Mouse (Mus musculus): Measurements from ENCODE around the gene E030018B13Rik. TPM values are rescaled to one million over a fixed set of nuclear protein-coding genes. Genes with fewer than 3 reads are reported as not detected.

Gene E030018B13Rik
- total RNA-seq, 2 experiments from 2014 or later: not detected

DNA sequence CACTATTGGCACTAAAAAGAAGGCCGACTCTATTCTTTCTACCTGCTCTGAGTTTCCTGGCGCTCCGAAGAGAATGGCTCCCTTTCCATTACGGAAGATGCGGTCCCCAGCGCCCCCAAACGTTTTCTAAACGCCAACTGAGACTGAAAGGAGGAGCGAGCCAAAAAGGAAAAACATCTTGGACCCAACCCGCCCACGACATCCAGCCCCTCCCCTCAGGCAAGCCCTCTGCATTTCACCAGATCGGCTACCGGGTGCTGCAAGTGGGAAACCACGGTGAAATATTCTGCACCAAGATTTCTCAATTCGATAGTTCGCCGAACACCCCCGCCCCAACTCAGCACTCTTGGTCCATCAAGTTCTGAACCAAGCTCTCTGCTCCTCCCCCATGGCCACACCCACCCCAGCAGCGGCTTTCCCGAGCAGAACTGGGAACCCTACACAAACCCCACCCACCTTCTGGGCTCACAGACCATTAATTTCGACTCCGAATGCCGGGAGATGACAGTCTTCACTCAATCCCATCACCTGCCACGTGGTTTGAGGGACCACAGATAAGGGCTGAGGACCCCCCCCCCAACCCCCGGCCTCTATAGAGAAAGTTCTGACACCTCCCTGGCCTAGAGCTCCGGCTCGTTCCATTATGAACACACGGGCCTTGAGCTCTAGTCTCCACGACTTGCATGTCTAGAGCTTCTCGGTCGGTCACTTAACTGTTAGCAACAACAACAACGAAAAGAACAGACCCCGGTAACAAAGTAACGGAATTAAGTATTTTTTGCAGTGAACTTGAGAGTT lies 19.7 kb downstream of the E030018B13Rik start:
- ATAC-seq (replicated peaks; ENCODE audit: poor library complexity): peak; percentile 15

DNA sequence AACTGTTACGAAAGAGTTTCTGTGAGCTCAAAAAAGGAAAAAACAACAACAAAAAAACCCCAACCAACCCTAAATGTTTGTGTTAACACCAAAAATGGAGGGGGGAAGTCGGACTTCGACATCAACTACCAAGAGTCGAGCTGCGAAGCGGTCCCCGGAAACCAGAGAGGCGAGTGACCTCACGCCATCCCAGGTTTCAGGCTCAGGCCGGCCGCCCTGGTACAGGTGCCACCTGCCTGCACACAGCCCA lies 20.3 kb downstream of the E030018B13Rik start:
- no peak for ATAC-seq (replicated peaks; ENCODE audit: poor library complexity)

DNA sequence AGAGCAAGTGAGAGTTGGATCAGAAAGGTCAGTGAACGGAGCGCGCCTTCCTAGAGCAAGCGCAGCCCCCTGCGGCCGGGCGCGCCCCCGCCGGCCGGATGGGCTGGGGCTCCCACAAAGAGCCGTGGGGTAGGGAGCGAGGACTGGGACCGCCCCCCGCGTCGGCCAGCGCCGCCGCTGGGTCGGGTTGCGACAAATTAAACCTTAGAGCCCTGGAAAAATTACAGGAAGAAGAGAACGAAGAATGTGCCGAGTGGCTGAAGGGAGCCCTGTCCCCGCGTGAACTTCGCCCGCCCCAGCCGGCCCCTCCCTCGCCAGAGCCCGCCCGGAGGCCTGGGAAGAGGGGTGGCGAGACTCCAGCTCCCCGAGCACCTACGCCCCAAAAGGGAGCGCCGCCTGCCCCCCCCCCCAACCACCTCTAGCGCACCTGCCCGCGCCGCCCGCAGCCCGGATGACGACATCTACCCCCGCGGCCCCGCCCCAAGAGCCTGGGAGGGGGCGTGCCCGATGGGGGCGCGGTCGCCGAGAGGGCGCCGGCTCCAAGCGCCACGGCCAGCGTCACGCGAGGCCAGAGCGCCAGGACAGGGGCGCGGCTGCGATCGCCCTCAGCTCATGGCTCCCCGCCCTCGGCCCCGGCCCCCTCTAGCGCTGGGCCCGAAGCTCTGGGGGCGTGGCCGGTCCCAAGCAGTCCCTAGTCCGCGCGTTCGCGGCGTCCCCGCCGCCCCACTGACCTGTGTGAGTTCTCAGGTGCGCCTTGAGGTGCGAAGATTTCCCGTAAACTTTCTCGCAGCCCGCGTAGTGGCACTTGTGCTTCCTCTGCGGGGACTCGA lies 20.8 kb downstream of the E030018B13Rik start:
- ATAC-seq (replicated peaks; ENCODE audit: poor library complexity): peak; percentile 15

DNA sequence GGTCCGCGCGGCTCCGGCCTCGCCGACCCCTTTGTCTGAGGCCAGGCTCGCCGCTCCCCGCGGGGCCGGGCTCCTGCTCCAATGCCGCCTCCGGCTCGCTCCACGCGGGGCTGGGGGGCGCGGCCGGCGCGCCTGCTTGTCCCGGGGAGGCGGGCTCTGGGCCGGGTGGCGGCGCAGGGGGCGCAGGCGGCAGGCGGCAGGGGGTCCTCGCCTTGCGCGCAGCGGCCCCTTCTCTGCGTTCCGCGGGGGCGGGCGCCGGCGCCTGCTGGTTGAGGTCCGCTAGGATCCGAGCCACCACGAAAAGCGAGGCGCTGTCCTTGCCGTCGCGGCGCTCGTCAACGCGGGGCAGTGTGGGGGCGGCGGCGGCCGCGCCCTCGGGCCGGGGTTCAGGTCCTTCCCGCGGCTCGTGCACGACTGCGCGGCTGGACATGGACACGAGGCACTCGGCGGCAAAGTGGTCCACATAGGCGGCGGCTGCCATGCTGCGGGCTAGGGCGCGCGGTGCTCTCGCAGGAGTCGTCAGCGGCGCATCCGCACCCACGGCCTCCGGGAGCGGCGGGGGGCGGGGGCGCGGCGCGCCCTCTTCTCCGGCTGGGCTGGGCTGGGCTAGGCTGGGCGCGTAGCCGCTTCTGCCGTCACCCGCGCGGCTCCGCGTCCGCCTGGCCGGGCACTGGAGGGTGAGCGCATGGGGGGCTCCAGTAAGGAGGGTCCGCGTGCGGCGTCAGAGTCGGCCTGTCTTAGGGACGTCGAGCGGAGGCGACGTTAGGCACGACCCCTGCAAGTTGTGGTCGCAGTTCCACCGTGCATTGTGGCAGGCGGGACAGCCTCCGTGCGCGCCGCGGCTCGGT lies 21.6 kb downstream of the E030018B13Rik start:
- ATAC-seq (replicated peaks; ENCODE audit: poor library complexity): no peak

DNA sequence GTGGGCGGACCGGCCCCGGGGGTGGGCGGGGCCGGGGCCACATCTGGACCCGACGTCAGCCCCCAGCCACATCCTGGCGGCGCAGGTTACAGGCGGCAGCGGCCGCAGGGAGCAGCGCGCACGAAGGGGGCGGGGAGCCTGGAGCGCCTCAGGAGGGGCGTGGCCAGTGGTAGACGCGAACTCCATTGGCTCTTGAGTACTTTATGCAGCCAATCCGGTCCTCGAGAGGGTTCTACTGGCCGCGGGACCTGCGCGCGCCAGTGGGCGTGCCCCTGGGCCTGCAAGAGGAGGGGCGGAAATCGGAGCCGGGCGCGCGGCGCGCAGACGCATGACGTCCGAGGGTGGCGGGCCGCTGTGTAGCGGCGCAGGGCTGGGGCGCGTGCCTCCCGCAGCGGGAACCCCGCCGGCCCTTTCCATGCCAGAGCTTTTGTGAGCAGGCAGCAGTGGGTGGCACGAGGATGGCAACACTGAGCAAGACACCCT lies 22.3 kb downstream of the E030018B13Rik start, which contains the start of gene Klf13:
Gene Klf13, minus strand, starts transcription at position 2 of the 483 bp plus-strand sequence.
- ATAC-seq (replicated peaks; ENCODE audit: poor library complexity): peak; percentile 51

DNA sequence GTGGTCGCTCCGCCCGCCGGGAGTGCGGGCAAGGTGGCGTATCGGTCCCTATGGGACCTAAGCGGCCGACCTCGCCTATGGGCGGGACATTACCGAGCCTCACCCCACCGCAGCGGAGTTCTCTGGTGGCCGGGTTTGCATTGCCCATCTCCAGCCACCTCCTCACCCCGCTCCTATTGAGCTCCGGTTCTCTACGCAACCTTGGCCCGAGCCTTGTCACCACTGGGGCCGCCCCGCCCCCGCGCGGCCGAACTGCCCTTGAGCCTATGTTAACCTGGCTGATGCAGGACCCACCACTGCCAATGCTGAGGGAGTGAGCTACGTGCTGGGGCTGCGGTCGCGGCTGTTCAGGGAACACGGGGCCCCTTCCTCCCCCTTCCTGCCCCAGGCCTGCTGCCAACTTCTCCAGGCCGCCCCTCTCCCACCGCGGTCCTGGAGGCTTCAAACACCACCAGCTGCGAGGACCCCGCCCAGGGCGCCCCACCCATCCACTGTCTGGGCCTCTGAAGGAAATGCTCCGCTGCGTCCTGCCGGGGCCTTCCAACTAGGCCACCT lies 22.8 kb downstream of the E030018B13Rik start:
- peak; percentile 20 for ATAC-seq (replicated peaks; ENCODE audit: poor library complexity)

DNA sequence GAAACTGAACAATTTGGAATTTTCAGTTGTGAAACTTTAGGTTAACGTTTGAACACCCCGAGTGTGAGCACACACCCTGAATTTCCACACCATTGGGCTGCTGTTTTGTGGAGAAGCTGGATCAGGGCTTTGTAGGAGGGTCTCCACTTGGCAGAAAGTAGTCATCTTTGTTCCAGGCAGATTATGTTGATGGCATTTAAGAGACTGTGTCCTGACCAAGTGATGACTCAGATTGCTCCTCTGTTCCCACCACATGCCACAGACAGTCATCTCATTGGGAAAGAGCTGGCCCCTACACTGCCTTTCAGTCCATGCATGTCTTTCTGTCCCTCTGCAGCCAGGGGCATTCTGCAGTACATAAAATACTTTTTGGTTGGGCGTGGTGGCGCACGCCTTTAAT lies 23.7 kb downstream of the E030018B13Rik start:
- ATAC-seq (replicated peaks; ENCODE audit: poor library complexity): no peak

DNA sequence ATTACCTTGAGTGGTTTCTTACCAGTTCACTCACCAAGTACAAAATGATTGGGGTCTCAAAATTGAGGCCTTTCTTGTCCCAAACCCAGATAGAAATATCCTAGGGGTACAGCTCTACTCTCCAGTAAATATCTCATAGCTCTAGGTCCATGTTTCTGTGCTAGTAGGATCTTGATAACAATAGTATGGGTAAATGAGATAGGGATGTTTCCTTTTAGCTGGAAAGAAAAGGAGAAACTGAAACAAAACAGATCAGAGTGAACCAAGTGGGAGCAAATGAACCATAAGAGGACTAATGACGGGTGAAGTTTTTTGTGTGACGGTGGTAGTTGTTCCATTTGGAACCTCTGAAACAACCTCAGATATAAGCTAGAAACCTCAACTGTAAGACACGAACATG lies 24.4 kb downstream of the E030018B13Rik start:
- no peak for ATAC-seq (replicated peaks; ENCODE audit: poor library complexity)

DNA sequence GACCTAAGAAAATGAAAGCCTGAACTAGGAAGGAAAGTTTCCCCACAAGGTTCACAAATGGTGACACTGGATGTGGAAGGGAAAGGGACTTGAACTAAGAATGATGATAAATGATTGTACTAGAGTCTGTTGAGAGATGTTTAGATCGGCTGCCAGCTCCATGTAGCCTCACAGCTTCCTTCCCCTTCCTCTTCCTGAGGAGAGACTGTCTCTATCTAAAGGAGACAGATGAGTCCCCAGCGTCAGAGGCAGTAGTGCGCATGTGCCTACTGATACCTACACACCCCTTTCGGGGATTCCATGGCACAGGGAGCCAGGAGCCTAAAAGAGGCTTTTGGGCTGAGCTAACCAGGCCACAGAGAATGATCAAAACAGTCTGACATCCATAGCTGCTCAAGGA lies 24.8 kb downstream of the E030018B13Rik start:
- no peak for ATAC-seq (replicated peaks; ENCODE audit: poor library complexity)

DNA sequence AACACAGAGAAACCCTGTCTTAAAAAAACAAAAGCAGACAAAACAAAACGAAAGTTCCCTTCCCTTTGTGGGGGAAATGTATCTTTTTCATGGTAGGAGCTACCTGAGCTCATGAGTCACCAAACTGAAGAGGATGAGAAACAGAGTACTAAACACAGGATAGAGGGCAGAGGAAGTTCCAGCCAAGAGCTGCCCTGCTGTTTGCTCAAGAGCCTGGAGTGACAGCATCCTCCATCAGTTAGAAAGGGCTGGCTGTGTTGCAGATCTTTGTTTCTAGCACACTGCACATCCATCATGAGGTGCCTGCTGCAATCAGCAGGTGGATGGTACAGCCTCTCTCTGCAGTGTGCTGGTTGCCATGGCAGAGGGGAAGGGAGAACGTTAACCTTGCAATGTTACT lies 27.3 kb downstream of the E030018B13Rik start:
- no peak for ATAC-seq (replicated peaks; ENCODE audit: poor library complexity)

DNA sequence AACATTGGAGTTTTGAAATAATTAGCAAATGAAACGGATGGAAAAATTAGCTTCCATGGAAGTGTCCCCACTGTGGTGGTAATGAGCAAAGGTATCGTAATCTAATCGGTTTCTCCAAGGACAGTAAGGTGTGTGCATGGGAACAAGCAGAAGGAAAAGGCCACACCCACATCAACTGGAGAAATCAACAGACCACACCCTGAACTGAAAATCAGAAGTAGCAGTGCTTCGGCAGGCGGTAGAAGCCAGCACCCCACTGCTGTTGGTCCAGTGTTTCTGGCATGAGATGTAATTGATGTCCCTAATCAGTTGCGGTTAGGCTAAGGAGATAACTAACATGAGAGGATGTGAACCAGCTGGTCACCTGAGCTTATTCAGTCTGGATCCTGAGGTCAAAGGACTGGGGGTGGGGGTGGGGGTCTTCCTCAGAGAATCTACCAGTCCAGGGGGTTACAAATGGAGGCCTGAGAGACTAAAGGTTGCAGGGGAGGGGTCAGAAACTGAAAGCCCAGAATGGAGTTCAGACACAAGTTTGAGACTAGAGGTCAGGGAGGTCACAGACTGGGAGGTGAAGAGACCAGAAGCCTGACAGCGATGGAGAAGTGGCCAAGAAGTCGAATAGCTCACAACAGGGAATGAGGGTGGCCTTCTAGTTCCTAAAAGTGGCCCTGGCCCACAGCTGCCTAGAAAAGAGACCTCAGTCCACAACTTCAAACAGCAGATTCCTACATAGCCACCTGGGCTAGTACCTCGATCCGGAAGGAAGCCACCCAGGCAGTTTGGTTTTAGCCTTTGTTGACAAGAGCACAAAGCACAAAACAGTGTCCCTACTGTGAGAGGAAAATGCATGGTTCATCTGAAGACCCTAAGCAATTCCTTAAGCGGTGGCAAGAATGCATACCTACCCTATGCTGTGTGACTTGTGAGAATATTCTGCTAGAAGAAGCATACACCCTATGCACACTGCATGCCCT lies 31.1 kb downstream of the E030018B13Rik start:
- 0 out of 2 replicates have a peak, but pooled peaks have one; percentile 26 for ATAC-seq (replicated peaks; ENCODE audit: poor library complexity)

DNA sequence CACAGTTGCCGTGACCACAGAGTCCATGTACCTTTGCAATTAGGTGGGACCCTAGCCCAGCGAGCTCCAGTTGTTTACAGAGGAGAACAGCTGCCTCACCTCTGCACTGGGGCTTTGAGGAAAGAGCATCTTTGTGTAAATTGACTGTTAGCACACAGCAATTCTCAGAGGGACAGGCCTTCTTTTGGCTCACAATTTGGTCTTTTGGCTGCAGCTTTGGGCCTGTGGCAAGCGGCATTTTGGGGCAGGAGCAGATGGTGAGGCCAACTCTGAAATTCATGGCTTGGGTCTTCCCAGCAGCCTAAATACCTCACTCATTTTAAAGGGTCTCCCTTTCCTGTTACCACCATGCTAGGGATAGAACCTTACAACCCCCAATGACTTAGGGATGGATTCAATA lies 32.5 kb downstream of the E030018B13Rik start:
- no peak for ATAC-seq (replicated peaks; ENCODE audit: poor library complexity)

DNA sequence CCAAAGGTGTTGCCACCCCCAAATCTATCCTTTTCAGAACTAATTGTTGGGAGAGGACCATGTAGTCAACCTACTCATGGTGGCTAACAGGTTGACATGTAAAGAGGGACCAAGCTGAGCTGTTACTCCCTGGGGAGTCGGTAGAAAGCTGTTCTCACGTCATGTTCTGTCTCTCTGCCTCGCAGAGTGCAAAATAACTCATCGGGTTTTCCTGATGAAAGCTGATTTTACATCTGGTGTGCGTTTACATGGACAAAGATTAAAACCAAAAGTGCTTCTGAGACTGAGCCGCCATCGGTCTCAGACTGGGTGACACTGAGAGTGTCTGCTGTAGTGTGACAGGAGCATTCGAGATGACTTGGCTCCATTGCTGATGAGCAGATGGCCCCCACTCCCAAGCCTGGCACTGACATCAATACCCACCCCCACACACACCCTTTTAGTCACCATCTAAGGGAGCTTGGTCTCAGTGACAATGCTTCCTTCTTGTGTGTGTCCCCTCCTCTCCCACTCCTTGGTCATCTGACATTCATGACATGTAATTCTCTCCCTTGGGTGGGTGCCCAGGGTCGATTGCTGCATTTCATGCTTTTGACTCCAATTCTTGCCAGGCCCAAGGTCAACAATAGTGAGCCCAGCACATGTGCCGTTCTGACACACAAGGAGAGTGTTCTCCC lies 34.4 kb downstream of the E030018B13Rik start:
- no peak for ATAC-seq (replicated peaks; ENCODE audit: poor library complexity)

DNA sequence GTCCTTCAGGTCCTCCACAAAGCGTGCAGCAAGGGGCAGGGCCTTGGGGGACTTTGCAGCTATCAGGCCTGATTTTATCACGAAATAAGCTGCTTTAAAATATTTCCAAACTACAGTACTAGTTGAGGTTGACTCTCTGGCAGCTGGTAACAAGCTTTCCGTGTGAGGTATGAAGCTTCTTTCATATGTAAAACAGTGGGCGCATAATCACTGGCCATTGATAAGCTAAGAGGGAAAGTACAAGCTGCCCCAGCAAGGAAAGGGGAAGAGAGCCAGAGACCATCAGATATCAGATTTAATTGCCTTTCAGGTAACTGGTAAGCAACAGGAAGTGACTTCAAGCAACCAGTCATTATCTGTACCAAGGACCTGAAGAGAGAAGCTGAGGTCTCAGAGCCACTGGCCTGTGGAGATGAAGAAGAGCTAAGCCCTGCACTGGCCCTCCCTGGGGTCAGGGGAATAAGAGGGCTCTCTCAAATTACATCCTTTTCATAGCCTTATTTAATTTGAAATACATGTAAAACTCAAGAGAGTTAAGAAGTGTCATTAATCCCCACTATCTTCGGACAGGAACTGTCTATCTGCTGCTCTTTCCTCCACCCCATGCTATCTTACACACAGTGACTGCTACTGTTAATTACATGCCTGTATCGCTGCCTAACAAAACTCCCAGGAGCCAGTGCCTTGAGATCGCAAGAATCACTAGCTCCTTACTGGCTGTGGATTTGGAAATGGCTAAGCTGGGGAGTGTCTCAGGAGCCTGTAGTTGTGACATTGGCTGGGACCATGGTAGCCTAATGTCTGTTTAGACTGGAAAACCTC lies 35.6 kb downstream of the E030018B13Rik start:
- ATAC-seq (replicated peaks; ENCODE audit: poor library complexity): 0 out of 2 replicates have a peak, but pooled peaks have one; percentile 21

DNA sequence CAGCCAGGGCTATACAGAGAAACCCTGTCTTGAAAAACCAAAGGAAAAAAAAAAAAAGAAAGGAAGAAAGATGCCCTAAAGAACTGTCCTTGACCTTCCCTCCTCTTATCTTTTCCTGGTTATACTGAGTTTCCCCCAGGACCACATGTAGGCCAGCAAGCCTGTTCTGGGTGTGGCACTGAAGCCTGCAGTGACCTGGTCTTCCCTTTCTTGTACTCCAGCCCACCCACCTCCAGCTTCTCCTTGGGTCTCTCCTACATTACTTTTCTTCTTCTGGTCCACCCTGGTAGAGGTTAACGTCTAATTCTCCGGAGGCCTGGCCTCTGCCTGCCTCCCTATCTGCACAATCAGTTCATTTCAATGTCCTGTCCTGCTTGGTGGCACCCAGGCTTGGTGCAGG lies 38.8 kb downstream of the E030018B13Rik start:
- ATAC-seq (replicated peaks; ENCODE audit: poor library complexity): no peak

DNA sequence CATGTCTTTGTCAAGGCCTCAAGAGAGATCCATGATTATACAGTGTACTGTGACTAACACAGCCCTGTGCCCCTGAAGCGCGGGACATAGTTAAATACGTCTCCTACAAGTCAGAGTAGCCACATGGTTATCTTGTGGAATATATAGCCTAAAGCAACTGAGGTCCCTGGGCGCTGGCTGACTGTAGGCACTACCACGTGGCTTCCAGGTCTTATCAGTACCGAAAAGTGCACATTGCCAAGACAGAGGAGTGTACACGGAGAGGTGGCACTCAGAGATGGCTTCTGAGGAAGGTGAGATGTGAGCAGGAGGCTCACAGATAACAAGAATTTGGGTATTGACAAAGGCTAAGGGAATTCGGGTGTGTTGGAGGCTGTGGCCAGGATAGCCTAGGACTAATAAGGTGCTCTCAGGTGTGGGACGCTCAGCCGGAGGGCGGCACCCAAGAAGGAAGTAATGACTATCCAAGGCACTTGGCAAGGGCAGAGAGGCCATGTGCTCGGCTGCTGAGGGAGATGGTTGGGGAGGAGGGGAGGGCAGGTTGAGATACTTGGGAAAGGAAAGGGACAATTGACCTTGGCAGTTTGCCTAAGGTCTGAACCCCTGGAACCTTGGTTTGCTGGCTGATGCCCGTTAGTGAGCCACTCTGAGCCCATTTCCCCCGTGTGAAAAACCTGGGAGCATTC lies 39.6 kb downstream of the E030018B13Rik start:
- peak; percentile 87 for ATAC-seq (replicated peaks; ENCODE audit: poor library complexity)

DNA sequence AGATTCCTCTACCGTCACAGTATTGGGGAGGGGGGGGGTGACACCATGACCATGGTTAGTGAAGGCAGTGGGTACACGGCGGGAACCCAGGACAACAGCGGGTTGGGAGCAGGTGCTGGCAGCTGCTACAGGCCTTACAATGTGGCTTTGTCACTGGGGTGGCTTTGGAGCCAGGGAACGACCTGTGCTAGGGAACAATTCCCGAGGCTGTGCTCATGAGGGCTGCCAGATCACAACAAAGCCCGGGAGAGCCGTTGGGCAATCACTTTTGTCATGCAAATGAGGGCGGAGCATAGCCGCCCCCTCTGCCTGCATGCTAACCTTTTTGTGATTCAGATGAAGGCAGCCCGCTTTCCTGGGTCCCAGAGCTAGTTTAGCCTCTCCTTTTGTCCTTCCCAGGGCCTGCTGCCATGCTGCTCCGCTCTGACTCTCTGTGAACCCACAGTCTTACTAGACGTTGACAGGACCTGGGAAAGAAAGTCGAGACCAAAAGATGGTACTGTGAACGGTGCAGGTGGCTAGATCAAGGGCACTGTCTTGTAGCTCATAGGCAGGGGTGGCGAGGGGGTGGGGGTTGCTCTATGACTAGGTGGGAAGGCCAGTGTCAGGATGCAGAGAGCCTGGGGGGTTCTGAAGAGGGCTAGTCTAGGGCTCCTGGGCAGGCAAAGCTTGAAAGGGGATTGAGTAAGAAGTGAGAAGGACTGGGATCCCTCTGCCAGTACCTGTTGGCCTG lies 40.5 kb downstream of the E030018B13Rik start:
- ATAC-seq (replicated peaks; ENCODE audit: poor library complexity): no peak
